Mouse (Mus musculus): ENCODE results near the gene Cep78. TPM values are rescaled to one million over a fixed set of nuclear protein-coding genes. Genes with fewer than 3 reads are reported as not detected.

Gene Cep78
- total and polyA plus RNA-seq, 2 experiments, result 0.87 to 1.9 TPM

DNA sequence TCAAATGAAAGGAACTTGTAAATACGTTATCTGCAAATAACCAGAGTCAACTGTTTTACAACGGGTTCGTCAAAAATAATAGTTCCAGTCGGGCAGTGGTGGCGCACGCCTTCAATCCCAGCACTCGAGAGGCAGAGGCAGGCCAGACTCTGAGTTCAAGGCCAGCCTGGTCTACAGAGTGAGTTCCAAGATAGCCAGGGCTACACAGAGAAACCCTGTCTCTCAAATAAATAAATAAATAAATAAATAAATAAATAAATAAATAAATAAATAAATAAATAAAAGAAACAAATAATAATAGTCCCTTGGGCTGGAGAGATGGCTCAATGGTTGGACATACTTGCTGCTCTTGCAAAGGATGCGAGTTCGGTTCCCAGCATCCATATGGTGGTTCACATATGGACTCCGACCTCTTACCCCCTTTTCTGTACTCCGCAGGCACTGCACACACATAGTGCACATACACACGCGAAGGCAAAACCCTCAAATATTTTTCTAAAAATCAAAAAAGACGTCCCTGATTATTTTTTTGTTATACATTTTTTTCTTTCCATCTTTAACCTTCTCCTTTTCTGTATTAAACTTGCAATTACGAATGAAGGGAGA lies 947 bp downstream of the Cep78 start:
- TF ChIP-seq POLR2A (IDR thresholded peaks at IDR 0.05; ENCODE audit: extremely low read depth, insufficient read depth, low read length), result no peak
- TF ChIP-seq CTCF (IDR thresholded peaks at IDR 0.05; ENCODE audit: low read depth, low read length), result no peak
- WGBS, result 55% methylated on average over 15 of the region's 15 CpGs
- no peaks in the 10 kb centered on the region for H3K79me2 ChIP-seq (ENCODE audit: control insufficient read depth, insufficient read depth, low read length)
- H3K9ac ChIP-seq (ENCODE audit: low read depth, low read length), result no peak overlapping the region
- H3K36me3 ChIP-seq (ENCODE audit: control insufficient read depth, insufficient read depth, low read length), result no peaks in the 10 kb centered on the region
- DNase-seq (ENCODE audit: extremely low read depth, low read depth, low spot score), result no peak
- H3K27ac ChIP-seq (replicated peaks; ENCODE audit: insufficient read depth, low read depth, low read length), result no peak overlapping the region
- H3K27me3 ChIP-seq (ENCODE audit: control insufficient read depth, insufficient read depth, low read length), result no peaks in the 10 kb centered on the region
- no peaks in the 10 kb centered on the region; the same call in 1 of the 2 replicates for H3K4me1 ChIP-seq (ENCODE audit: control insufficient read depth, insufficient read depth, low read length)
- no peak overlapping the region for H3K4me3 ChIP-seq (ENCODE audit: insufficient read depth, low read depth, low read length)

- no peak for TF ChIP-seq CTCF (IDR thresholded peaks at IDR 0.05; ENCODE audit: low read depth, low read length)
- no peak for TF ChIP-seq POLR2A (IDR thresholded peaks at IDR 0.05; ENCODE audit: extremely low read depth, insufficient read depth, low read length)
- H3K27me3 ChIP-seq (ENCODE audit: control insufficient read depth, insufficient read depth, low read length), result no peaks in the 10 kb centered on the region
- no peak overlapping the region for H3K9ac ChIP-seq (ENCODE audit: low read depth, low read length)
- no peak overlapping the region for H3K4me3 ChIP-seq (ENCODE audit: insufficient read depth, low read depth, low read length)
- no peak for DNase-seq (ENCODE audit: extremely low read depth, low read depth, low spot score)
- H3K27ac ChIP-seq (replicated peaks; ENCODE audit: insufficient read depth, low read depth, low read length), result no peak overlapping the region
- H3K4me1 ChIP-seq (ENCODE audit: control insufficient read depth, insufficient read depth, low read length), result no peaks in the 10 kb centered on the region; the same call in 1 of the 2 replicates
- H3K36me3 ChIP-seq (ENCODE audit: control insufficient read depth, insufficient read depth, low read length), result no peaks in the 10 kb centered on the region
- 76% methylated on average over 10 of the region's 10 CpGs for WGBS
- H3K79me2 ChIP-seq (ENCODE audit: control insufficient read depth, insufficient read depth, low read length), result no peaks in the 10 kb centered on the region
These were observed 1.7 kb downstream of the Cep78 start for GRCm38 (mm10) chr19:15982926-15983738.

DNA sequence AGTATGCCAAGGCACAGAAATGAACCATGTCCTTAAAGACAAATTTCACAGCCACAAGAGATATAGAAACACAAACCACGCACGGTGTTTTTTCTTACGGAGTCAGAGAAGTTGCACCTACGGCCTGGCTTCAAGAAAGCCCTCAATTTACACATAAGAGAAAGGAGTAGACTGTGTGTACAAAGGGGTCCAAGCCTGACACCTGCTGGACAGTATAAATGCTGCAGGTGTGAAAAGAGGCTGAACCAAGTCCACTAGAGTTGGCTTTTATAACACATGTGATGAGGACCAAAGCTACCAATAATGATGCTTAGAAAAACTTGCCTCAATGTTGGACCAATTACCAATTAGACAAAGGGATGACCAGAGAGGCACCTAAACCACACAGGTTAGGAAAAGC lies 2.9 kb downstream of the Cep78 start:
- no peaks in the 10 kb centered on the region for H3K27me3 ChIP-seq (ENCODE audit: control insufficient read depth, insufficient read depth, low read length)
- DNase-seq (ENCODE audit: extremely low read depth, low read depth, low spot score), result peak; percentile 41
- H3K36me3 ChIP-seq (ENCODE audit: control insufficient read depth, insufficient read depth, low read length), result no peaks in the 10 kb centered on the region

GRCm38 (mm10) chr19:15973365-15973764 lies 11.4 kb downstream of the Cep78 start:
- no peaks in the 10 kb centered on the region for H3K4me1 ChIP-seq (ENCODE audit: control insufficient read depth, insufficient read depth, low read length)
- no peak overlapping the region for H3K9ac ChIP-seq (ENCODE audit: low read depth, low read length)
- TF ChIP-seq POLR2A (IDR thresholded peaks at IDR 0.05; ENCODE audit: extremely low read depth, insufficient read depth, low read length), result no peak
- no peak for TF ChIP-seq CTCF (IDR thresholded peaks at IDR 0.05; ENCODE audit: low read depth, low read length)
- 78% methylated on average over 4 of the region's 4 CpGs for WGBS
- peaks cover 9% of the 10 kb centered on the region for H3K36me3 ChIP-seq (ENCODE audit: control insufficient read depth, insufficient read depth, low read length)
- H3K27me3 ChIP-seq (ENCODE audit: control insufficient read depth, insufficient read depth, low read length), result no peaks in the 10 kb centered on the region
- no peak for DNase-seq (ENCODE audit: extremely low read depth, low read depth, low spot score)
- H3K4me3 ChIP-seq (ENCODE audit: insufficient read depth, low read depth, low read length), result no peak overlapping the region
- no peak overlapping the region for H3K27ac ChIP-seq (replicated peaks; ENCODE audit: insufficient read depth, low read depth, low read length)
- H3K79me2 ChIP-seq (ENCODE audit: control insufficient read depth, insufficient read depth, low read length), result no peaks in the 10 kb centered on the region

More for the DNA sequence above, 2.9 kb downstream of the Cep78 start:
- H3K4me3 ChIP-seq (ENCODE audit: insufficient read depth, low read depth, low read length), result no peak overlapping the region
- no peaks in the 10 kb centered on the region; the same call in 1 of the 2 replicates for H3K4me1 ChIP-seq (ENCODE audit: control insufficient read depth, insufficient read depth, low read length)
- WGBS, result 57% methylated on average over 4 of the region's 4 CpGs
- H3K27ac ChIP-seq (replicated peaks; ENCODE audit: insufficient read depth, low read depth, low read length), result no peak overlapping the region
- TF ChIP-seq CTCF (IDR thresholded peaks at IDR 0.05; ENCODE audit: low read depth, low read length) (peak; percentile 39), POLR2A (IDR thresholded peaks at IDR 0.05; ENCODE audit: extremely low read depth, insufficient read depth, low read length) (no peak)
- H3K9ac ChIP-seq (ENCODE audit: low read depth, low read length), result no peak overlapping the region
- H3K79me2 ChIP-seq (ENCODE audit: control insufficient read depth, insufficient read depth, low read length), result no peaks in the 10 kb centered on the region

GRCm38 (mm10) chr19:15965082-15965481 lies 19.7 kb downstream of the Cep78 start:
- no peak overlapping the region for H3K9ac ChIP-seq (ENCODE audit: low read depth, low read length)
- no peaks in the 10 kb centered on the region for H3K4me1 ChIP-seq (ENCODE audit: control insufficient read depth, insufficient read depth, low read length)
- no peak overlapping the region for H3K27ac ChIP-seq (replicated peaks; ENCODE audit: insufficient read depth, low read depth, low read length)
- H3K27me3 ChIP-seq (ENCODE audit: control insufficient read depth, insufficient read depth, low read length), result no peaks in the 10 kb centered on the region
- WGBS, result 31% methylated on average over 3 of the region's 3 CpGs
- peak; percentile 45 for DNase-seq (ENCODE audit: extremely low read depth, low read depth, low spot score)
- no peaks in the 10 kb centered on the region for H3K79me2 ChIP-seq (ENCODE audit: control insufficient read depth, insufficient read depth, low read length)
- TF ChIP-seq POLR2A (IDR thresholded peaks at IDR 0.05; ENCODE audit: extremely low read depth, insufficient read depth, low read length) (no peak), CTCF (IDR thresholded peaks at IDR 0.05; ENCODE audit: low read depth, low read length) (peak; percentile 73)
- no peak overlapping the region for H3K4me3 ChIP-seq (ENCODE audit: insufficient read depth, low read depth, low read length)
- peaks cover 2% of the 10 kb centered on the region; the same call in 1 of the 2 replicates for H3K36me3 ChIP-seq (ENCODE audit: control insufficient read depth, insufficient read depth, low read length)
